Mouse (Mus musculus) testis, postnatal 14 days (tissue): ENCODE data around the gene Rab1b.
A peak's percentile ranks its signal among the peaks of the same experiment; 100 is the strongest.
"Not testable (repeated sequence)": the region's sequence is repeated elsewhere in the genome, so short reads cannot be mapped to it uniquely, and the experiment has no call there.

ENCODE experiments used
- DNase-seq: peaks from one replicate; pipeline ENCODE4 v3.0.0; 2021; ENCODE audit warnings: low spot score

The Rab1b gene

GRCm38 (mm10) chr19:5097521-5098362, 9.1 kb downstream of the Rab1b start:
- no peak for DNase-seq

GRCm38 (mm10) chr19:5095887-5096474, 10.9 kb downstream of the Rab1b start:
- no peak for DNase-seq

GRCm38 (mm10) chr19:5094746-5095417, 12.0 kb downstream of the Rab1b start:
- no peak for DNase-seq

GRCm38 (mm10) chr19:5094243-5094632, 12.6 kb downstream of the Rab1b start:
- peak; percentile 87 for DNase-seq

- no peak for DNase-seq
Observed at GRCm38 (mm10) chr19:5093481-5094242, 13.2 kb downstream of the Rab1b start.

- no peak for DNase-seq
Observed at GRCm38 (mm10) chr19:5092083-5092482, 14.8 kb downstream of the Rab1b start.

- no peak for DNase-seq
Observed at GRCm38 (mm10) chr19:5089324-5089723, 17.5 kb downstream of the Rab1b start.

- peak; percentile 95 for DNase-seq
Observed at GRCm38 (mm10) chr19:5087884-5088728, 18.8 kb downstream of the Rab1b start, which contains the start of gene Yif1a. Gene Yif1a (plus strand): TSS chr19:5088538.

GRCm38 (mm10) chr19:5086533-5086932, 20.3 kb downstream of the Rab1b start:
- not testable (repeated sequence) for DNase-seq

- DNase-seq, result peak; percentile 22
Observed at GRCm38 (mm10) chr19:5085145-5085863, 21.6 kb downstream of the Rab1b start, which contains the start of gene Tmem151a. Gene Tmem151a (minus strand): TSS chr19:5085531.

GRCm38 (mm10) chr19:5084834-5085144, 22.1 kb downstream of the Rab1b start:
- no peak for DNase-seq

GRCm38 (mm10) chr19:5083961-5084833, 22.7 kb downstream of the Rab1b start:
- no peak for DNase-seq

GRCm38 (mm10) chr19:5082596-5082995, 24.3 kb downstream of the Rab1b start:
- no peak for DNase-seq

GRCm38 (mm10) chr19:5082005-5082404, 24.9 kb downstream of the Rab1b start:
- no peak for DNase-seq

- DNase-seq, result no peak
Observed at GRCm38 (mm10) chr19:5079279-5079678, 27.6 kb downstream of the Rab1b start.

GRCm38 (mm10) chr19:5073518-5073917, 33.4 kb downstream of the Rab1b start:
- no peak for DNase-seq

GRCm38 (mm10) chr19:5073028-5073427, 33.8 kb downstream of the Rab1b start:
- DNase-seq, result no peak

- DNase-seq, result no peak
Observed at GRCm38 (mm10) chr19:5072389-5073019, 34.4 kb downstream of the Rab1b start.
